Mouse (Mus musculus) adrenal gland, postnatal 10 days (tissue): ENCODE results near the gene Anapc4. TPM values are rescaled to one million over a fixed set of nuclear protein-coding genes. Genes with fewer than 3 reads are reported as not detected.

Source experiments
- DNase-seq: peaks from one replicate; pipeline ENCODE4 v3.0.0; 2021; ENCODE audit warnings: mixed read lengths
- total RNA-seq, 2 experiments: library from RNA; stranded (reverse); gene quantifications; 2 replicates each; pipeline ENCODE4 v1.2.3; 2021

Anapc4 gene
- total RNA-seq, 2 experiments from 2014 or later = 61.6 to 73.9 TPM

DNA sequence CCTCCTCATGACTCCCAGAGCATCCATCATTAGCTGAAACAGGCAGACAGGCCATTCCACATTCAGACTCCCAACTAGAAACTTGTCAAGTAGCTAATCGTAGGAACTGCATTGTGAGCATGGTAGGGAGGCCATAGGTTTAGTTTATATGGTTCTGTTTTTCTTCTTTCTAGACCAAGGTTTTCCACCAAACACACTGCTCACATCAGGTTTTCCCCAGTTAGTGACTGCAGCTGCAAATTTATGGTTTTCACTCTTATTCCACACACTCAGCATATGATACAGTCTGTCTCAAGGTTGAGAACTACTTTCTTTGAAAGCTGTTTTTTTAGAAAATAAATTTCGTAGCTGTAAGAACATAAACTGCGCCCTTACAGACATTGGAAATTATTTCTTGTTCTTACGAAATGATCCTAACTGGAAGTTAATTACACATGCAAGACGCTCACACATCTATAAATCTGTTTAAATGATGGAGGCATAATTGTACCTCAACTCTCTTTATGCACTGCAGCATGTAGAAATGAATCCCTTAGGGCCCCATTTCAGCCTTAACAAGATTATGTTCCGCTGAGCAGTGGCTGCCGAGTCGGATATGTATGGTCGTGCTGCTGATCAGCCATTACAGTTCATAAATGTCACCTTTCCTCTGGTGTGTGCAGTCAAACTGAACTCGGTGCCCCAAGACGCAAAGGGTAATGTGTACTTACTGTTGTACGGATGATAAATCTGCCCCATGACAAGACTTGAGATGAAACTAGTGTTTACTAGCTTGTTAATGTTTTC, 35.3 kb downstream of the Anapc4 start:
- no peak for DNase-seq

DNA sequence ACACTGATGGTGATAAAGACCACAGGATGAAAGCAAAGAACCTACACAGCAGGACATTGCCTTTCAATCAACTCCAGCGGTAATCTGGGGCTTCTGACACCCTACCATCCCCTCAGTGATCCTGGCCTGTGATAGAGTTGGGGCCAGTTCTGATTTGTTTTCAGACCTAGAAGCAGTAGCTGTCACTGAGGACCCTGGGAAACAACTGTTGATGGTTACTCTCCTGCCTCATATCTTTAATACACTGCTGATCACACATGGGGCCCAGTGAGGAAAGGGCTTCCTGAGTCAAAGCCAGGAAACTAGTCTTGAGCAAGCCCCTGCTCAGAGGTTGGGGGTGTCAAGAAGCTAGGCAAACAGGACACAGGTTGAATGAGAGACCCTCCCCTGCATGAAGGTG, 37.6 kb downstream of the Anapc4 start:
- DNase-seq = no peak

DNA sequence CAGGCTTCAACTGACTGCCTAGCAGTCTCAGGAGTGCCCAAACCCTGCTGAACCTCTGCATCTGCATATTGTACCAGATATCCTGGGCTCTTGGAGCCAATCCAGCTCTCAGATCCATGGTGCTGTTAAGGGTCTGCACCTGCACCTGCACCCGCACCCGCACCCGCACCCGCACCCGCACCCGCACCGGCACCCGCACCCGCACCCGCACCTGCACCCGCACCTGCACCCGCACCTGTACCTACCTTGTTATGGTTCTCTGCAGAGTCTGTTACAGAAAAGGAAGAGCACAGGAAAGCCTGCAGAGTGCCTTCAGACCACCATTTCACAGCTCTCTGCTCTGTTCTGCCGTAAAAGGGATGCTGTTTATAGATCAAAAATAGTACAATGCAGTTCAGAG, 38.2 kb downstream of the Anapc4 start:
- no peak for DNase-seq

DNA sequence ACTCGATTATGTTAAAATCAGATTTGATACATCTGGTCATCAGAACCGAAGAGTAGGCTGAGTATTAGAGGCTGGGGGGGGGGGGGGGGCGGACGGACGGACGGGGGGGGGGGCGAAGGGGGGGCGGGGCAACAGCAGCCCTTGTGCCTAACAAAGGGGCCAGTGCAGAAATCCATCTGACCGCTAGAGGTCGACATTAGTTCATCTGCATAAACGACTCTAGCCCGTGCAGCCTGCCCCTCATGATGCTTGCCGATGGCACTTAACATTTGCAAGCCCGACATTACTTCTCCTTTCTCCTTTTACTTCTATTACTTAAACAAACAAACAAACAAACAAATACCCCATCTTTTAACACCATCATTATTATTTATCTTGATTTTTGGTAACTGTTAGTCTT, 45.0 kb downstream of the Anapc4 start:
- DNase-seq = peak; percentile 77

DNA sequence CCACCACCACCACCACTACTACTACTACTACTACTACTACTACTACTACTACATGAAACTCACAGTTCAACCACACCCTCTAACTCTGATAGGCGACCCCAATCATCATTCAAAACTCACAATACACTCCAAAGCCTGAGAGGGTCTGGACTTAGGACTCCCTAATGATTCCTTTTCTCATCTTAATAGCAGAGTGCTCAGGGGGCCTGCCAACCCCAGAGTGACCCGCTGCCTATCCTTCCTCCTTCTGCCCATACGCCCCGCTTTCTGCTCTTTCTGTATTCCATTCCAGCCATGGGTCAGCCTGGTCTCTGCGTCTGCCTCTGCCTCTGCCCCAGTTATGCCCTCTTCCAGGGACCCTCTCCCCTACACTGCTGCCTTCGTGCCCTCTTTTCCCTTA, 46.1 kb downstream of the Anapc4 start:
- DNase-seq = no peak

DNA sequence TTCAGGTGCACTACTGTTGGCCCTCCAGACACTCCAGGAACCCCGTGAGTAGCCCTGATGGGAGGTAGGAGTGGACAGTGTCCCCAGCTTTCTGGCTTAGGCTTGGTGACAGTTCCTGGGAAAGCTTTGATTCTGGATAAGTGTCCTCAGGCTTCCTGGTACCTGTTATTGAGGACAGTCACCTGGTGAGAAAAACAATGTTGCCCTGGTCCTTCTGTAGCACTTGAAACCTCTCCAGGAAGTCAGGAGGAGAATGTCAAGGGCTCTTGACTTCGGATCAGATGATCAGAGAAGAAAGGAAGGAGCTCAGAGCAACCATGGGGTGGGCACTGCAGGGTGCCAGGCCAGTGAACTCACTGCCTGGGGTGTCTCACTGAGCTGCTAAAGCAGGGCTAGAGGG, 48.6 kb downstream of the Anapc4 start:
- no peak for DNase-seq

DNA sequence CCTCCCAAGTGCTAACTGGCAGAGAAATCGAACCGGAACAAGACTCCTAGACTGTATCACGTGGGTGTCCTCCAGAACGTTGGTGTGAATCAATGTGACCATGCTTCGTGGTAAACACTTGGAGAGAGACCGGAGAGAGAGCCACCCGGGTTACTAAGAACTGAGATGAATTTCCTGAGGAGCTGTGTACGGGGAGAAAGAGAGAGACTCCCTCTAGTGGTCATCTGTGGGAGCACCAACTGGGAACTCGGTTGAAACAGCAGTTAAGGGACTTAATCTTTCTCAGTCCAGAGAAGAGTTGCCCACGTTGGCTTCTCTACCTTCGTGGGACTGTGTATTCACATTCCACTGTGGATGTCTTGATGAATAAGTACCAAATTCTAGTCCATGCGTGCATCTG, 53.3 kb downstream of the Anapc4 start:
- peak; percentile 78 for DNase-seq

DNA sequence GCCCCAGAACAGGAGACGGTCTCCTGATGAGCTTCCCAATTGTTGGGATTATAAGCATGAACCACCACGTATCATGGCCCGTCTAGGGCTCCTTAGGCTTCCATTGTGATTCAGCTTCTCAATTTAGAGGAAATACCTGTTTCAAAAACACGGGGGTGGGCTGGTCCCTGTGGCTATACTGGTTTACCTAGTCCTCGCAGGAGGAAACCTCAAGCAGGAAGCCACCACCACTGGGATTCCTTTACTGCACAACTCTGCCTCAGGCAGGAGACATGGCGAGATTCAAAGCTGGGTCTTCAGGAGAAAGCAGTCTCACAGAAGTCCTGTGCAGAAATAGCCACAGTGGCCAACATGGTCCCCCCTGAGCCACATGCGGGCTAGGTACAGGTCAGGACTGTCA, 56.1 kb downstream of the Anapc4 start:
- DNase-seq = no peak

DNA sequence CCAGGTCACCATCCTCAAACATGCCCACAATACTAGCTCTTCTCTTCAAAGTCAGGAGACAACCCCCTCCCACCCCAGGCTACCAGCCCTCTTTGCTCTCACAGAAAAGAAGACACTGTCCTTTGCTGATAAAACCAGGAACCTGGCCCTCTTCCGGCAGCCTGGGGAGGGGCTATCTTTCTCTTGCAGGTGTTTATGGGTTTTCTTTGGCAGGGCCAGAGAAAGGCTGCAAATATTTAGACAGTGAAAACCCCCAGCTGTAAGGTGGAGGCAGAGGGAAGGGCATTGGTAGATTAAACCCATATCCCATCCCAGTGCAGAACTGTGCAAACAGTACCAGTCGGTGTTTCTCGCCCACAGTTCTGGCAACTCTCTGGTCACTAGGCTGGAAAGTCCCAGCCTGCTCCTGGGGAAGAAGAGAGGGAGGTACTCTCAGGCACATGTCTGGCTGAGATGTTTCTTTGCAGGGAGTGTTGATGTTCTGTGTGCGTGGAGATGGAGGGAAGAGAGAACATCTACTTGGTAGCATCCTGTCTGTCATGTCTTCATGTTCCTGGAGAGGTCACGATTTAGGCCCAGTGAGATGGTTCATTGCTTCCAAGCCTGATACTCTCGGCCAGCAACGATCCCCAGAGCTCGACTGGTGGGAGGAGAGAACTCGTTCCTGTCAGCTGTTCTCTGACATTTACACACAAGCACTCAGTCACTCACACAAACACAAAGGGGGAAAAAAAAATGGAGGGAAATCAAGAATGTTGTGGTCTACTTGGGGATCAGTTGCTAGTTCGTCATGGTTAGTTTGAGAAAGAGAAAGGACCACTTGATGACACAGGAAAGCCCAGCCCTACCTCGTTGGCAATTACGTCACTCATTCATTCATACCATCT, 58.4 kb downstream of the Anapc4 start:
- no peak for DNase-seq

DNA sequence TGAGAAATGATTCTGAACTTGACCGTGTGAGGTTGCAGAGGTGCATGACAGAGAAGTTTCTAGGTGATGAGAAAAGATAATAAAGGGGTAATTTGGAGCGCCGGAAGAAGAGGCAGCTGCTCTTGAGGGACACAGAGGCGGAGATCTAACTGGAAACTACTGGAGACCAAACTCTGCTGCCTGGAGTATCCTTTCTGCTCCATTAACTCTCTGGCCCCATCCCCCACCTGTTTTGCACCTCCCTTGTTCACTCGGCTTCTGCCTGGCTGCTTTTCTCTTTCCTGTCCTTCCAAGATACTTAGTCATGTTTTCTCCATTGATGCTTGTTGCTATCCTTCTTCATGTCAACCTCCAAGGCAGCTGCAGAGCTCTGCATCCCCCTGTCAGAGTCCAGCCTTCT, 60.1 kb downstream of the Anapc4 start:
- no peak for DNase-seq

DNA sequence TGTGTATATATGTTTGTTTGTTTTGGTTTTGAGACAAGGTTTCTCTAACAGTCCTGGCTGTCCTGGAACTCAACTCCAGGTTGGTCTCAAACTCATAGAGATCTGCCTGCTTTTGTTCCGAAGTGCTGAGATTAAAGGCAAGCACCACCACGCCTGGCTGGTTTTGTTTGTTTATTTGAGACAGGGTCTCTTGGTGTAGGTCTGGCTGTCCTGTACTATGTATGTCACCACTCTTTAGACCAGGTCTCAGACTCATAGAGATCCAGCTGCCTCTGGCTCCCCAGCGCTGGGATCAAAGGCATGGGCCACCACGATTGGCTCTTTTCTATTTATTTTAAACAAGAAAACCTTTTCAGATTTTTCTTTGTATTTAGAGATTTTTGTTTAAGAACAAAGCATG, 70.4 kb downstream of the Anapc4 start:
- DNase-seq = no peak

DNA sequence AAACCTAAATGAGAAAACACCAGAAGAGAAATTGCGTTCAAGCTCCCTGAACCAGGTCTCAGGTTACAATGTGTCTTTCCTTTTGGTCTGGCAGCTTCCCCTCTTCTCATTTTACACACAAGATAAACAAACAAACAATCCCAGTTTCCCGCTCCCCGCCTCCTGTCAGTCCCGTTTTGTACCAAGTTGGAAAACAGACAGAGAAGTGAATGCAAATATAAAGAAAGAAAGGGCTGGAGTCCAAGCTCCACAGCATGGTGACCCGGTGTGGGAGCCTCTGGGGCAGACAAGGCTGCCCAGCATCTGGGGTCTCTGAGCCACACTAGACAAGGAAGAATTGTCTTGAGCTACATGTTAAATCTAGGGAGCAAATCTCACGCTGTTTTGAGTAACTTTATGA, 70.9 kb downstream of the Anapc4 start:
- no peak for DNase-seq

DNA sequence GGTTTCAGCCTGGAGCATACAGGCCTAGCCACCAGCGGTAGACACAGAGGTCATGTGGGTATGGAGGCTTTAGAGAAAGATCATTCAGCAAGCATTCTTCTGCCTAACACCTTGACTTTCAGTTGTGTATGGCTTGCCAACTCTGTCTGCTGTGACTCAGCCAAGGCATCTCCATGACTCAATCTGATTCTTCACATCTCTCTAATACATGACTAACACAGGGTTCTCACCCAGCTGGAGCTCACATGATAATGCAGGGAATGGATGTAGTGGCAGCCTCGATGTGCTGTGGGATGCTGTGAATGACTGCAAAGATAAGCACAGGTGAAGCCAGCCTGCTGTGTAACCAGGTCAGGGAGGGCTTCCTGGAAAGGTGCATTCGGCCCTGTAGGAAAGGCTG, 74.4 kb downstream of the Anapc4 start:
- DNase-seq = peak; percentile 10

DNA sequence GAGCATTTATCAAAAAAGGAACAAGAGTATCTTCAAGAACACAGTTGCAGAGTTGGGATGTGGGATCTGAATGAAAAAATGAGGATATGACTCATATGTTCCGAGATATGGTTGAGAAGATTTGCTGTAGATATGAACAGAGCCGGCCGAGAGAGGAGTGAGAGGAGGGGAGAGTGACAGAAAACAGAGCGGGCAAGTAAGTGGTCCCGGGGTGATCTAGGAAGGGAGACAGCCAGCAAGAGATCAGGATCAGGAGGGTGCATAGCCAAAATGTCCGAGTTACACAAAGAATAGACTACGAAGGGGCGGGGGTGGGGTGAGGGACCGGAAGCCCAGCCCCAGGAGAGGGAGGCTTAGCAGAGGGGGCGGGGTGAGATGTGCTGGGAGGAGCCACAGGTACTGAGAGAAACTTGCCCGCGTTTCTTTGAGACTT, 76.4 kb downstream of the Anapc4 start:
- DNase-seq = peak; percentile 46

DNA sequence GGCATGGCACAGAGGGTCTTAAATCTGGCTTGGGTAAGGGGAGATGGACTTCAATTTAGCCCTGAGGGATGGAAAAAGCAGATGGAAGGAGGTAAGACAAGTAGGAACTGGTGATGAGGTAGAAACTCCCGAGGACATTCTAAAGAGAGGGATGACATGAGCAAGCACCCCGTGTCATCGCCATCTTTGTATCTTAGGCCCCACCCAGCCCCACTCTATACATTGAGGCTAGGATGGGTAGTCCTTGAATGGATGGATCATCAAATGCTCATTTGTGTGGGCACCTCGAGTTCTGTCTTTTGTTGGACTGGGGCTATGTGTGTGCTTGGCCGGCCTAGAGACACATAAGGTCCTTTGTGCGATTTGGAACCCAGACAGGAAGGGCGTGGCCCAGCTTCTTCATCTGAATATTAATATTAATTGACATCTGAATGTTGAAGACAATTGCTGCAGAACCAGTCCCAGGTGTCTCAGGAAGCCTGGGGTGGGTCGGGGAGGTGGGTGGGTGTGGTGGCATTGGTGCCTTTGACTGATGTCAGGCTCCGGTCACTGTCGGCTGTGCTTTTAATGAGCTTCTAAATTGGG, 77.6 kb downstream of the Anapc4 start:
- no peak for DNase-seq

DNA sequence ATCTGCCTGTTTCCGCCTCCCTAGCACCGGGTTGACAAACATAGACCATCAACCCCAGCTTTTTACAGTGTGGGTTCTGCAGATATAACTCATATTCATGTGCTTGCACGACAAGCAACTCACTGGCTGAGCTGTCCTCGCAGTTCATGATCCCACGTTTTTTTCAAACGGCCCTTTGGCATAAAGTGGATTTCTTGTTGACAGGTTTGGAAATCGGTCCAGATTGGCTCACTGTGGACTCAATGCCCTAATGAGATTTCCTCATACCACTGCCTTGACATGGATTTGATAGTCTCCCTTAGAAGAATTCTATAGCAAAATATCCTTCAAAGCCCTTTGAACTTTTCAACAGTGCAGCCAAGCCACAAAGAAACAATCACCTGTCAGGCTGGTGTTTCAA, 79.9 kb downstream of the Anapc4 start:
- peak; percentile 28 for DNase-seq

DNA sequence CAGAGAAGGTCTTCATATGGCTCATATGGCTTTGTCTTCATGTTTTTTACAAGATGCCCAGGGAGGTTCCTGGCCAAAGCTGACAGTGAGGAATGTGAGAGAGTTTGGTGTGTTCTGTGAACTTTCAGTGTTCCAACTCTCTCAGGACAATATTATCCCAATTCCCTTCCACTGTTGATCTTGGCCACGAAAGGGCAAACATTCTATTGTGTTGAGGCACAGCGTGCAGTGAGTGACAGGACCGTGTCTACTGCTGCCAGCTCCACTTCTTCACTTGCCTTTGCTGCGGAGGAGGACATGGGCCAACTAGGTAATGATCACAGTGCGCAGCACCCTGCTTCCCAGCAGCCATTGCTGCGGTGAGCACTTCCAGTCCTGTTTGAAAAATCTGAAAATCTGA, 82.4 kb downstream of the Anapc4 start:
- DNase-seq = peak; percentile 35

Other genes starting within 250 kb of the Anapc4 start
- gene Sepsecs, start 164.3 kb upstream of the Anapc4 start, total RNA-seq = 10 to 100 TPM; 18.9 to 20.6 TPM
- gene Pi4k2b, start 92.4 kb upstream of the Anapc4 start, total RNA-seq = 10 to 100 TPM; 13.6 to 14.7 TPM
- 10 to 100 TPM in 1 of 2 experiments, 1 to 10 TPM in 1; 8.8 to 13.4 TPM for gene Zcchc4, start 58.6 kb upstream of the Anapc4 start, total RNA-seq
- 1 to 10 TPM in 1 of 2 experiments, under 1 TPM in 1; 0.36 to 1.8 TPM for gene Slc34a2, start 204.1 kb downstream of the Anapc4 start, total RNA-seq